Mouse (Mus musculus) testis, adult 2 months (tissue): ENCODE measurements around the gene Tuba1c.

Experiments
- CTCF ChIP-seq: fragments of 200-500 bp; IDR thresholded peaks from 2 replicates; pipeline ENCODE4 v1.5.1; 2012; ENCODE audit warnings: low read depth, mild to moderate bottlenecking, inconsistent platforms, low read length, moderate library complexity; ENCODE audit not compliant: control insufficient read depth, insufficient read depth, insufficient replicate concordance
- POLR2A ChIP-seq: fragments of 200-500 bp; IDR thresholded peaks from 2 replicates; pipeline ENCODE4 v1.6.1; 2012; ENCODE audit warnings: low read depth, mild to moderate bottlenecking, inconsistent platforms, low read length, moderate library complexity; ENCODE audit not compliant: control insufficient read depth

GRCm38 (mm10) chr15:99082840-99083239, 53.1 kb downstream of the Tuba1c start:
- TF ChIP-seq POLR2A (no peak), CTCF (no peak)
